Mouse (Mus musculus) left cerebral cortex, adult 9 months (tissue): ENCODE results near the gene Aplnr.

ENCODE experiments used
- DNase-seq, 2 experiments: peaks; one replicate each; pipeline ENCODE4 v3.0.0; 2022; ENCODE audit warnings: low spot score in 2 of 2

Gene Aplnr

GRCm38 (mm10) chr2:85178139-85178800, 42.2 kb downstream of the Aplnr start:
- no peak for DNase-seq

GRCm38 (mm10) chr2:85187582-85188151, 51.6 kb downstream of the Aplnr start:
- DNase-seq: no peak
